Mouse (Mus musculus) forebrain, embryonic 11.5 days (tissue): ENCODE measurements around the gene Cdc16. TPM values are rescaled to one million over a fixed set of nuclear protein-coding genes. Genes with fewer than 3 reads are reported as not detected.

Source experiments
- ATAC-seq: fragments of 200-750 bp; cut with Nextera tagmentation; replicated peaks from 2 replicates; pipeline ENCODE4 v1.8.0; 2017; ENCODE audit warnings: moderate TSS enrichment; ENCODE audit not compliant: low FRiP score
- DNase-seq: peaks from one replicate; pipeline ENCODE4 v3.0.0-alpha.2; 2017; ENCODE audit warnings: low spot score
- H3K27ac ChIP-seq: fragments of 300-500 bp; sonication (generic); 2 replicates; pipeline ENCODE4 v1.5.1; 2014; ENCODE audit warnings: low read depth, low read length
- H3K27me3 ChIP-seq: fragments of 300-500 bp; sonication (generic); 2 replicates; pipeline ENCODE4 v1.6.1; 2014; ENCODE audit warnings: mild to moderate bottlenecking, low read length, mixed read lengths; ENCODE audit not compliant: control insufficient read depth, insufficient read depth
- H3K36me3 ChIP-seq: fragments of 300-500 bp; sonication (generic); 2 replicates; pipeline ENCODE4 v1.6.1; 2014; ENCODE audit warnings: mild to moderate bottlenecking, low read length, moderate library complexity, mixed read lengths; ENCODE audit not compliant: control insufficient read depth, insufficient read depth
- H3K4me1 ChIP-seq: fragments of 300-500 bp; sonication (generic); replicated peaks from 2 replicates; pipeline ENCODE4 v1.6.1; 2014; ENCODE audit warnings: low read length, mixed read lengths; ENCODE audit not compliant: control insufficient read depth, insufficient read depth
- H3K4me2 ChIP-seq: fragments of 300-500 bp; sonication (generic); 2 replicates; pipeline ENCODE4 v1.6.1; 2014; ENCODE audit warnings: low read depth, mild to moderate bottlenecking, low read length, moderate library complexity, mixed read lengths; ENCODE audit not compliant: severe bottlenecking
- H3K4me3 ChIP-seq: fragments of 300-500 bp; sonication (generic); 2 replicates; pipeline ENCODE4 v1.5.1; 2014; ENCODE audit warnings: low read depth, low read length
- H3K9ac ChIP-seq: fragments of 300-500 bp; sonication (generic); 2 replicates; pipeline ENCODE4 v1.6.1; 2014; ENCODE audit warnings: low read length
- H3K9me3 ChIP-seq: fragments of 300-500 bp; sonication (generic); 2 replicates; pipeline ENCODE4 v1.6.1; 2016; ENCODE audit warnings: low read length, mixed read lengths; ENCODE audit not compliant: control insufficient read depth
- WGBS: fragments of 180-500 bp; shearing (Covaris S2); extraction: QIAGEN DNeasy Blood & Tissue Kit; methylation state at CpG from one replicate; pipeline ENCODE4 v1.1.7; 2014; 5-methylcytosine and 5-hydroxymethylcytosine counted together
- polyA plus RNA-seq: library from polyadenylated mRNA; unstranded; fragments of >200 nt; fragmentation: Nextera tagmentation; extraction: Ambion mirVana; gene quantifications from 2 replicates; pipeline ENCODE4 v1.2.1, GENCODE M21; 2014

Gene Cdc16
- polyA plus RNA-seq, 1 experiment from 2014 or later, result 247 TPM

- DNase-seq (no peak), ATAC-seq (no peak)
- Histone ChIP-seq H3K27ac (no peak overlapping the region), H3K9ac (no peak overlapping the region), H3K4me3 (no peak overlapping the region), H3K4me2 (no peak overlapping the region), H3K36me3 (no peaks in the 10 kb centered on the region; the same call in 1 of the 2 replicates), H3K27me3 (no peaks in the 10 kb centered on the region), H3K4me1 (peaks cover 2% of the 10 kb centered on the region; the same call in 1 of the 2 replicates), H3K9me3 (no peaks in the 10 kb centered on the region)
- WGBS, result 92% methylated on average over 8 of the region's 8 CpGs
Measured at GRCm38 (mm10) chr8:13789606-13790005, 32.1 kb downstream of the Cdc16 start.

- WGBS, result 93% methylated on average over 8 of the region's 8 CpGs
- Histone ChIP-seq H3K9ac (no peak overlapping the region), H3K4me2 (no peak overlapping the region), H3K27me3 (no peaks in the 10 kb centered on the region), H3K36me3 (peaks cover 6% of the 10 kb centered on the region; the same call in 1 of the 2 replicates), H3K9me3 (no peaks in the 10 kb centered on the region), H3K27ac (no peak overlapping the region), H3K4me3 (no peak overlapping the region), H3K4me1 (no peaks in the 10 kb centered on the region)
- no peak for DNase-seq
- ATAC-seq, result no peak
Measured at GRCm38 (mm10) chr8:13793097-13793745, 35.7 kb downstream of the Cdc16 start.

GRCm38 (mm10) chr8:13793746-13794101 lies 36.2 kb downstream of the Cdc16 start:
- WGBS, result 96% methylated on average over 11 of the region's 11 CpGs
- no peak overlapping the region for H3K27ac ChIP-seq
- H3K4me1 ChIP-seq, result no peaks in the 10 kb centered on the region
- DNase-seq (no peak), ATAC-seq (no peak)
- no peak overlapping the region for H3K4me2 ChIP-seq
- H3K36me3 ChIP-seq, result peaks cover 6% of the 10 kb centered on the region; the same call in 1 of the 2 replicates
- no peak overlapping the region for H3K9ac ChIP-seq
- H3K9me3 ChIP-seq, result no peaks in the 10 kb centered on the region
- H3K27me3 ChIP-seq, result no peaks in the 10 kb centered on the region
- H3K4me3 ChIP-seq, result no peak overlapping the region

- Histone ChIP-seq H3K9ac (no peak overlapping the region), H3K36me3 (peaks cover 6% of the 10 kb centered on the region; the same call in 1 of the 2 replicates), H3K4me2 (no peak overlapping the region), H3K4me3 (no peak overlapping the region), H3K27me3 (no peaks in the 10 kb centered on the region), H3K27ac (no peak overlapping the region), H3K4me1 (no peaks in the 10 kb centered on the region), H3K9me3 (no peaks in the 10 kb centered on the region)
- no peak for DNase-seq
- WGBS, result 94% methylated on average over 5 of the region's 5 CpGs
- no peak for ATAC-seq
Measured at GRCm38 (mm10) chr8:13797676-13798075, 40.2 kb downstream of the Cdc16 start.

GRCm38 (mm10) chr8:13799566-13799965 lies 42.1 kb downstream of the Cdc16 start:
- Histone ChIP-seq H3K9me3 (no peaks in the 10 kb centered on the region), H3K4me2 (no peak overlapping the region), H3K9ac (no peak overlapping the region), H3K4me1 (no peaks in the 10 kb centered on the region), H3K4me3 (no peak overlapping the region), H3K36me3 (peaks cover 6% of the 10 kb centered on the region; the same call in 1 of the 2 replicates), H3K27me3 (no peaks in the 10 kb centered on the region), H3K27ac (no peak overlapping the region)
- no peak for DNase-seq
- no peak for ATAC-seq
- 95% methylated on average over 5 of the region's 5 CpGs for WGBS

- H3K4me2 ChIP-seq, result no peak overlapping the region
- no peaks in the 10 kb centered on the region for H3K36me3 ChIP-seq
- H3K4me3 ChIP-seq, result no peak overlapping the region
- H3K27ac ChIP-seq, result no peak overlapping the region
- no peaks in the 10 kb centered on the region for H3K9me3 ChIP-seq
- DNase-seq, result no peak
- H3K27me3 ChIP-seq, result no peaks in the 10 kb centered on the region
- H3K9ac ChIP-seq, result no peak overlapping the region
- no peaks in the 10 kb centered on the region for H3K4me1 ChIP-seq
- no peak for ATAC-seq
- WGBS, result 81% methylated on average over 7 of the region's 7 CpGs
Measured at GRCm38 (mm10) chr8:13828598-13829172, 71.2 kb downstream of the Cdc16 start.

Other genes with a start within 250 kb of the Cdc16 start
- not detected in 2 replicates for gene 1700029H14Rik, start 195.2 kb upstream of the Cdc16 start, polyA plus RNA-seq
- gene Rasa3, start 80.1 kb upstream of the Cdc16 start, polyA plus RNA-seq, result 28.0 and 28.6 TPM in 2 replicates
- 0.96 and 1.3 TPM in 2 replicates for gene Cfap97d2, start 51.8 kb upstream of the Cdc16 start, polyA plus RNA-seq
- gene Upf3a, start 27.9 kb downstream of the Cdc16 start, polyA plus RNA-seq, result 42.9 and 45.4 TPM in 2 replicates
- gene AF366264, start 80.7 kb downstream of the Cdc16 start, polyA plus RNA-seq, result not detected in 2 replicates
- gene Champ1, start 112.0 kb downstream of the Cdc16 start, polyA plus RNA-seq, result 57.4 and 60.2 TPM in 2 replicates
- gene Coprs, start 132.6 kb downstream of the Cdc16 start, polyA plus RNA-seq, result 68.2 and 74.4 TPM in 2 replicates